Mouse (Mus musculus) MEL (cell line): Measurements from ENCODE around the gene Gm49384. TPM values are rescaled to one million over a fixed set of nuclear protein-coding genes. Genes with fewer than 3 reads are reported as not detected.

Source experiments
- DNase-seq: peaks from one replicate; pipeline ENCODE4 v3.0.0; 2011; ENCODE audit warnings: low read depth, low spot score
- H3K27ac ChIP-seq: 2 replicates; pipeline ENCODE4 v1.5.1; 2012; ENCODE audit warnings: low read depth, mild to moderate bottlenecking, control low read depth, low read length, moderate library complexity; ENCODE audit not compliant: control insufficient read depth
- H3K27me3 ChIP-seq, 2 experiments: fragments of 150-350 bp in 1 of 2; sonication (generic) in 1 of 2; 2 replicates each; pipeline ENCODE4 v1.6.1; 2012; ENCODE audit warnings: low read length in 2 of 2, mild to moderate bottlenecking in 2 of 2, improper control_type of control experiment in 1 of 2, moderate library complexity in 1 of 2; ENCODE audit not compliant: insufficient read depth in 2 of 2, control insufficient read depth in 1 of 2
- H3K36me3 ChIP-seq, 2 experiments: 2 replicates each; pipeline ENCODE4 v1.6.1; 2012 to 2014; ENCODE audit warnings: low read length in 2 of 2, improper control_type of control experiment in 1 of 2, inconsistent platforms in 1 of 2, mild to moderate bottlenecking in 1 of 2; ENCODE audit not compliant: insufficient read depth in 2 of 2, control insufficient read depth in 1 of 2
- H3K4me1 ChIP-seq, 2 experiments: fragments of 150-350 bp in 1 of 2; sonication (generic) in 1 of 2; 2 replicates each; pipeline ENCODE4 v1.6.1; 2012; ENCODE audit warnings: low read length in 2 of 2, improper control_type of control experiment in 1 of 2, mild to moderate bottlenecking in 1 of 2; ENCODE audit not compliant: insufficient read depth in 2 of 2, control insufficient read depth in 1 of 2
- H3K4me3 ChIP-seq, 2 experiments: fragments of 150-350 bp in 1 of 2; sonication (generic) in 1 of 2; 2 replicates each; pipeline ENCODE4 v1.5.1; 2012; ENCODE audit warnings: low read depth in 2 of 2, low read length in 2 of 2, mild to moderate bottlenecking in 2 of 2, moderate library complexity in 2 of 2, control low read depth in 1 of 2, improper control_type of control experiment in 1 of 2; ENCODE audit not compliant: control insufficient read depth in 1 of 2, insufficient read depth in 1 of 2
- H3K79me2 ChIP-seq: 2 replicates; pipeline ENCODE4 v1.6.1; 2012; ENCODE audit warnings: mild to moderate bottlenecking, low read length, moderate library complexity; ENCODE audit not compliant: control insufficient read depth, poor library complexity, insufficient read depth
- H3K9ac ChIP-seq: 2 replicates; pipeline ENCODE4 v1.6.1; 2012; ENCODE audit warnings: low read depth, mild to moderate bottlenecking, control low read depth, low read length, moderate library complexity; ENCODE audit not compliant: control insufficient read depth, poor library complexity, severe bottlenecking
- H3K9me3 ChIP-seq: fragments of 150-350 bp; sonication (generic); replicated peaks from 2 replicates; pipeline ENCODE4 v1.6.1; 2012; ENCODE audit warnings: mild to moderate bottlenecking, low read length, improper control_type of control experiment, moderate library complexity; ENCODE audit not compliant: insufficient read depth
- CHD1 ChIP-seq: IDR thresholded peaks from 2 replicates; pipeline ENCODE4 v1.6.1; 2012; ENCODE audit warnings: low read depth, mild to moderate bottlenecking, inconsistent platforms, low read length, improper control_type of control experiment
- KAT2A ChIP-seq: conservative IDR thresholded peaks from 2 replicates; pipeline ENCODE4 v1.6.1; 2012; ENCODE audit warnings: low read depth, low read length, improper control_type of control experiment, inconsistent platforms
- MAX ChIP-seq: IDR thresholded peaks from 2 replicates; pipeline ENCODE4 v1.6.1; 2011; ENCODE audit warnings: low read length, improper control_type of control experiment
- MAZ ChIP-seq: IDR thresholded peaks from 2 replicates; pipeline ENCODE4 v1.6.1; 2012; ENCODE audit warnings: low read depth, mild to moderate bottlenecking, inconsistent platforms, low read length, improper control_type of control experiment
- MXI1 ChIP-seq: IDR thresholded peaks from 2 replicates; pipeline ENCODE4 v1.6.1; 2011; ENCODE audit warnings: mild to moderate bottlenecking, low read depth, low read length, improper control_type of control experiment
- MYC ChIP-seq: IDR thresholded peaks from 2 replicates; pipeline ENCODE4 v1.6.1; 2011; ENCODE audit warnings: low read depth, mild to moderate bottlenecking, low read length, improper control_type of control experiment, moderate library complexity
- POLR2AphosphoS2 ChIP-seq: IDR thresholded peaks from 2 replicates; pipeline ENCODE4 v1.6.1; 2011; ENCODE audit warnings: low read length, improper control_type of control experiment
- POLR2AphosphoS5 ChIP-seq: IDR thresholded peaks from 2 replicates; pipeline ENCODE4 v1.6.1; 2012; ENCODE audit warnings: low read depth, borderline replicate concordance, mild to moderate bottlenecking, inconsistent platforms, low read length, moderate library complexity, mixed read lengths
- SIN3A ChIP-seq: IDR thresholded peaks from 2 replicates; pipeline ENCODE4 v1.6.1; 2012; ENCODE audit warnings: low read length, improper control_type of control experiment, inconsistent platforms
- TBP ChIP-seq: IDR thresholded peaks from 2 replicates; pipeline ENCODE4 v1.8.0; 2011; ENCODE audit warnings: low read depth, low read length, improper control_type of control experiment
- TCF12 ChIP-seq: IDR thresholded peaks from 2 replicates; pipeline ENCODE4 v1.6.1; 2014; ENCODE audit warnings: low read depth, mild to moderate bottlenecking, inconsistent platforms, low read length, improper control_type of control experiment, moderate library complexity
- UBTF ChIP-seq: IDR thresholded peaks from 2 replicates; pipeline ENCODE4 v1.6.1; 2012; ENCODE audit warnings: low read depth, mild to moderate bottlenecking, inconsistent platforms, low read length, improper control_type of control experiment, moderate library complexity, borderline replicate concordance; ENCODE audit not compliant: insufficient read depth
- USF2 ChIP-seq, 2 experiments: IDR thresholded peaks; 2 replicates each; pipeline ENCODE4 v1.6.1; 2011 to 2012; ENCODE audit warnings: improper control_type of control experiment in 2 of 2, low read length in 2 of 2, borderline replicate concordance in 1 of 2, inconsistent platforms in 1 of 2, low read depth in 1 of 2, mild to moderate bottlenecking in 1 of 2; ENCODE audit not compliant: insufficient read depth in 1 of 2
- polyA plus RNA-seq, 2 experiments: library from polyadenylated mRNA; stranded (reverse) in 1 of 2; unstranded in 1 of 2; fragments of >175 nt in 1 of 2; fragments of >200 nt in 1 of 2; gene quantifications; 2 replicates each; pipeline versions ENCODE4 v1.2.1 to v1.2.4; 2012; ENCODE audit warnings: low replicate concordance in 2 of 2, low read depth in 1 of 2; ENCODE audit not compliant: insufficient read length in 2 of 2, insufficient read depth in 1 of 2, missing spikeins in 1 of 2
- total RNA-seq: library from RNA; depleted of rRNA; stranded (reverse); fragments of 300-350 nt; gene quantifications from 2 replicates; pipeline ENCODE4 v1.2.3, GENCODE M21; 2012

Gm49384 gene
- total and polyA plus RNA-seq, 3 experiments: 26.2 to 28.5 TPM; not detected in 1

GRCm38 (mm10) chr12:69185371-69185770 is 18.7 kb downstream of the Gm49384 start:
- Histone ChIP-seq H3K9me3 (no peaks in the 10 kb centered on the region), H3K4me1 (peaks cover 7 to 12% of the 10 kb centered on the region in 2 experiments), H3K9ac (peak overlapping the region; percentile 99), H3K36me3 (peaks cover 12 to 28% of the 10 kb centered on the region in 2 experiments), H3K27ac (peak overlapping the region; percentile 63), H3K4me3 (peak overlapping the region; percentile 88 to 96), H3K27me3 (no peaks in the 10 kb centered on the region), H3K79me2 (peaks cover 52% of the 10 kb centered on the region)
- DNase-seq: peak; percentile 42
- TF ChIP-seq MYC (no peak), MAZ (no peak), USF2 (IDR thresholded peaks at IDR 0.05; ENCODE audit: borderline replicate concordance in 1 of 2, insufficient read depth in 1 of 2, low read depth in 1 of 2, low read length in 2 of 2) (no peak), POLR2AphosphoS2 (no peak), TCF12 (0 out of 2 replicates have a peak, but pooled peaks have one; percentile 0), CHD1 (no peak)

- Histone ChIP-seq H3K4me1 (peaks cover 7 to 12% of the 10 kb centered on the region in 2 experiments), H3K36me3 (peaks cover 10 to 28% of the 10 kb centered on the region in 2 experiments), H3K79me2 (peaks cover 52% of the 10 kb centered on the region)
- TF ChIP-seq POLR2AphosphoS5 (no peak), MXI1 (peak; percentile 34), TCF12 (0 out of 2 replicates have a peak, but pooled peaks have one; percentile 4), MAX (peak; percentile 64; the same call in 1 of the 2 replicates), SIN3A (no peak), UBTF (peak; percentile 47; the same call in 1 of the 2 replicates), MAZ (peak; percentile 43; the same call in 1 of the 2 replicates), TBP (no peak), MYC (0 out of 2 replicates have a peak, but pooled peaks have one; percentile 46), CHD1 (peak; percentile 63), KAT2A (0 out of 2 replicates have a peak, but pooled peaks have one; percentile 13)
- TF ChIP-seq, all 39 proteins: peak for 8
- Histone ChIP-seq H3K9ac (peak overlapping the region; percentile 99), H3K27ac (peak overlapping the region; percentile 63), H3K9me3 (no peaks in the 10 kb centered on the region), H3K27me3 (no peaks in the 10 kb centered on the region), H3K4me3 (peak overlapping the region; percentile 88 to 96)
- peak; percentile 74 for DNase-seq
Observed at GRCm38 (mm10) chr12:69184342-69185295, 19.4 kb downstream of the Gm49384 start.
